Mouse (Mus musculus): ENCODE results near the gene Med19.

DNA sequence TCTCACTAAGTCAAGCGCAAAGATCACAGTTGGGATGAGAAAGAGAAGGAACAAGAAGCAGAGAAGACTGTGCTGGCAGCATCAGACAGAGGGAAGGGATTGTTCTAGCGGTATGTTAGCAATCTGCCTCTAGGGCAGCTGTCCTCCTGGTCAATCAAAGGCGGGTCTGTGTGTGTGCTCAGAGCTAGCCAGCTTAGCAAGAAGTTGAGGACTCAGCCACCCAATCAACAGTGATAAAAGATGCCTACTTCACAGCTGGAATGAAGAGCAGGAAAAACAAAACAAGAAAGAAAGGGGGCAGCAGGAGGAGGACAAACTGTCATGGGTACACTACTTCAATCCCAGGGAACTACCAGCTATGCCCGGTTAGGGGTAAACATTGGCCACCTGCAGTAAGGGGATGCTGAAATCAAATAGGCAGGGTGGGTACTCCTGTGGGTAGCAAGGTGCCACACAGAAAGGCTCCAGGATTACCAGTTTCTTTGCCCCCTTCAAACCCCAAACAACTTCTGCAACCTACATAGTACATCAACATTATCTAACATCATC is 43.2 kb upstream of the Med19 start:
- TF ChIP-seq CTCF (IDR thresholded peaks at IDR 0.05; ENCODE audit: control insufficient read depth, insufficient read depth, low read length) (no peak), POLR2A (IDR thresholded peaks at IDR 0.05; ENCODE audit: borderline replicate concordance, control insufficient read depth, low read depth, low read length) (no peak)
